Mouse (Mus musculus): ENCODE data around the gene Psmc1. TPM values are rescaled to one million over a fixed set of nuclear protein-coding genes. Genes with fewer than 3 reads are reported as not detected.

The Psmc1 gene
- polyA plus RNA-seq, 1 experiment: 51.8 TPM

GRCm38 (mm10) chr12:100123476-100123875 is 13.5 kb downstream of the Psmc1 start:
- peaks cover 13% of the 10 kb centered on the region for H3K36me3 ChIP-seq (ENCODE audit: control insufficient read depth, insufficient read depth, low read length)
- H3K27ac ChIP-seq (ENCODE audit: insufficient read depth, low read depth, low read length): no peak overlapping the region

GRCm38 (mm10) chr12:100124913-100125798 is 15.2 kb downstream of the Psmc1 start:
- DNase-seq: no peak

More at GRCm38 (mm10) chr12:100123476-100123875, 13.5 kb downstream of the Psmc1 start:
- TF ChIP-seq POLR2A (IDR thresholded peaks at IDR 0.05; ENCODE audit: low read depth, low read length): no peak
- no peak for TF ChIP-seq CTCF (conservative IDR thresholded peaks at IDR 0.05; ENCODE audit: insufficient read depth, insufficient read length, low read depth, low read length)
- 51% methylated on average over 9 of the region's 9 CpGs for WGBS
- H3K4me1 ChIP-seq (ENCODE audit: control insufficient read depth, insufficient read depth, low read length): 0 out of 2 replicates have a peak, but pooled peaks cover 2% of the 10 kb centered on the region
- no peaks in the 10 kb centered on the region for H3K27me3 ChIP-seq (replicated peaks; ENCODE audit: control insufficient read depth, insufficient read depth, low read length)
- peak; percentile 74 for DNase-seq
- H3K4me3 ChIP-seq (ENCODE audit: insufficient read depth, low read depth, low read length): no peak overlapping the region

GRCm38 (mm10) chr12:100126968-100127865 is 17.3 kb downstream of the Psmc1 start:
- no peak for DNase-seq
- TF ChIP-seq CTCF (conservative IDR thresholded peaks at IDR 0.05; ENCODE audit: insufficient read depth, insufficient read length, low read depth, low read length) (no peak), POLR2A (IDR thresholded peaks at IDR 0.05; ENCODE audit: low read depth, low read length) (no peak)
- 69% methylated on average over 17 of the region's 17 CpGs for WGBS
- Histone ChIP-seq H3K4me1 (ENCODE audit: control insufficient read depth, insufficient read depth, low read length) (0 out of 2 replicates have a peak, but pooled peaks cover 4% of the 10 kb centered on the region), H3K4me3 (ENCODE audit: insufficient read depth, low read depth, low read length) (no peak overlapping the region), H3K36me3 (ENCODE audit: control insufficient read depth, insufficient read depth, low read length) (peaks cover 5% of the 10 kb centered on the region; the same call in 1 of the 2 replicates), H3K27me3 (replicated peaks; ENCODE audit: control insufficient read depth, insufficient read depth, low read length) (no peaks in the 10 kb centered on the region), H3K27ac (ENCODE audit: insufficient read depth, low read depth, low read length) (peak overlapping the region; percentile 0; the same call in 1 of the 2 replicates)

More at GRCm38 (mm10) chr12:100124913-100125798, 15.2 kb downstream of the Psmc1 start:
- H3K36me3 ChIP-seq (ENCODE audit: control insufficient read depth, insufficient read depth, low read length): peaks cover 8% of the 10 kb centered on the region
- WGBS: 77% methylated on average over 16 of the region's 16 CpGs
- 0 out of 2 replicates have a peak, but pooled peaks cover 4% of the 10 kb centered on the region for H3K4me1 ChIP-seq (ENCODE audit: control insufficient read depth, insufficient read depth, low read length)
- no peaks in the 10 kb centered on the region for H3K27me3 ChIP-seq (replicated peaks; ENCODE audit: control insufficient read depth, insufficient read depth, low read length)
- H3K4me3 ChIP-seq (ENCODE audit: insufficient read depth, low read depth, low read length): no peak overlapping the region
- TF ChIP-seq POLR2A (IDR thresholded peaks at IDR 0.05; ENCODE audit: low read depth, low read length): no peak
- TF ChIP-seq CTCF (conservative IDR thresholded peaks at IDR 0.05; ENCODE audit: insufficient read depth, insufficient read length, low read depth, low read length): peak; percentile 42; the same call in 1 of the 2 replicates
- H3K27ac ChIP-seq (ENCODE audit: insufficient read depth, low read depth, low read length): no peak overlapping the region

DNA sequence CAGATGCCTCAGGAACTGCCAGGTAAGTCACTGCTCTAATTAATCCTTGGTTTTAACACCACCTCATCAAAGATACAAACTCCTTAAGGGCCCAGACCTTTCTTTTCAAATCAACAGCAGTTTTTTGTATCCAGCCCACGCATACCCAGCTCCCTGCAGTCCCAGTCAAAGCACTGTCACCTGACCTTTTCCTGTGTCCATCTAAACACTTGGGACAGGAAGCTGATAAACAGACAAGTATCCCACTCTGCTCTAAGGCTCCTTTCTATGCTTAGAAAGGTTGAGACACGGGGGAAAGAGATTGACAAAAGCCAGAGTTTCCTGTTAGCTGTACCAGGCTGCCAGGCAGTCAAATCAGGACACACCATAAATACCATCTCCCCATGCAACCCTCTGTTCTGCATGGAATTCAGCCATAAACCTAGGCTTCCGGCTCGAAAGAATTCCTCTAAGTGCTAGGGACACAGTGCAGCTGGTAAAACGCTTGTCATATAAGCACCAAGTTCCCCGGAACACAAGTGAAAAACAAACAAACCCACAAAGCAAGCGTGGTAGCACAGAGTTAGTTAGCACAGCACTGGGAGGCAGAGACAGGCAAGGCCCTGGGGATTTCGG is 18.0 kb downstream of the Psmc1 start:
- Histone ChIP-seq H3K4me3 (ENCODE audit: insufficient read depth, low read depth, low read length) (no peak overlapping the region), H3K27ac (ENCODE audit: insufficient read depth, low read depth, low read length) (peak overlapping the region; percentile 77), H3K4me1 (ENCODE audit: control insufficient read depth, insufficient read depth, low read length) (0 out of 2 replicates have a peak, but pooled peaks cover 4% of the 10 kb centered on the region), H3K36me3 (ENCODE audit: control insufficient read depth, insufficient read depth, low read length) (peaks cover 5% of the 10 kb centered on the region; the same call in 1 of the 2 replicates), H3K27me3 (replicated peaks; ENCODE audit: control insufficient read depth, insufficient read depth, low read length) (no peaks in the 10 kb centered on the region)
- 51% methylated on average over 8 of the region's 8 CpGs for WGBS
- TF ChIP-seq CTCF (conservative IDR thresholded peaks at IDR 0.05; ENCODE audit: insufficient read depth, insufficient read length, low read depth, low read length) (no peak), POLR2A (IDR thresholded peaks at IDR 0.05; ENCODE audit: low read depth, low read length) (no peak)
- DNase-seq: peak; percentile 25

GRCm38 (mm10) chr12:100128522-100128921 is 18.6 kb downstream of the Psmc1 start:
- H3K36me3 ChIP-seq (ENCODE audit: control insufficient read depth, insufficient read depth, low read length): peaks cover 1% of the 10 kb centered on the region; the same call in 1 of the 2 replicates
- WGBS: 66% methylated on average over 6 of the region's 6 CpGs

GRCm38 (mm10) chr12:100128961-100129360 is 19.0 kb downstream of the Psmc1 start:
- TF ChIP-seq CTCF (conservative IDR thresholded peaks at IDR 0.05; ENCODE audit: insufficient read depth, insufficient read length, low read depth, low read length): no peak
- TF ChIP-seq POLR2A (IDR thresholded peaks at IDR 0.05; ENCODE audit: low read depth, low read length): no peak
- Histone ChIP-seq H3K36me3 (ENCODE audit: control insufficient read depth, insufficient read depth, low read length) (no peaks in the 10 kb centered on the region; the same call in 1 of the 2 replicates), H3K27me3 (replicated peaks; ENCODE audit: control insufficient read depth, insufficient read depth, low read length) (no peaks in the 10 kb centered on the region), H3K4me1 (ENCODE audit: control insufficient read depth, insufficient read depth, low read length) (0 out of 2 replicates have a peak, but pooled peaks cover 4% of the 10 kb centered on the region), H3K4me3 (ENCODE audit: insufficient read depth, low read depth, low read length) (no peak overlapping the region), H3K27ac (ENCODE audit: insufficient read depth, low read depth, low read length) (no peak overlapping the region)
- DNase-seq: peak; percentile 53
- WGBS: 44% methylated on average over 8 of the region's 8 CpGs

More at GRCm38 (mm10) chr12:100128522-100128921, 18.6 kb downstream of the Psmc1 start:
- 0 out of 2 replicates have a peak, but pooled peaks cover 4% of the 10 kb centered on the region for H3K4me1 ChIP-seq (ENCODE audit: control insufficient read depth, insufficient read depth, low read length)
- TF ChIP-seq CTCF (conservative IDR thresholded peaks at IDR 0.05; ENCODE audit: insufficient read depth, insufficient read length, low read depth, low read length): no peak
- no peak for TF ChIP-seq POLR2A (IDR thresholded peaks at IDR 0.05; ENCODE audit: low read depth, low read length)
- no peak overlapping the region for H3K4me3 ChIP-seq (ENCODE audit: insufficient read depth, low read depth, low read length)
- no peak for DNase-seq
- no peaks in the 10 kb centered on the region for H3K27me3 ChIP-seq (replicated peaks; ENCODE audit: control insufficient read depth, insufficient read depth, low read length)
- peak overlapping the region; percentile 71 for H3K27ac ChIP-seq (ENCODE audit: insufficient read depth, low read depth, low read length)
